Mouse (Mus musculus): ENCODE data around the gene C77080.

C77080 gene

GRCm38 (mm10) chr4:129261196-129261595, at the start of gene C77080:
Gene C77080 (minus strand): TSS chr4:129261404.
- no peak for DNase-seq

GRCm38 (mm10) chr4:129307936-129308335, 46.7 kb upstream of the C77080 start:
- no peak for DNase-seq

- DNase-seq: no peak
Observed at GRCm38 (mm10) chr4:129304306-129304705, 43.1 kb upstream of the C77080 start.

GRCm38 (mm10) chr4:129303816-129304215, 42.6 kb upstream of the C77080 start:
- no peak for DNase-seq

- no peak for DNase-seq
Observed at GRCm38 (mm10) chr4:129303401-129303800, 42.2 kb upstream of the C77080 start.

- no peak for DNase-seq
Observed at GRCm38 (mm10) chr4:129299121-129299520, 37.9 kb upstream of the C77080 start.

- DNase-seq: no peak
Observed at GRCm38 (mm10) chr4:129297724-129298123, 36.5 kb upstream of the C77080 start.

- no peak for DNase-seq
Observed at GRCm38 (mm10) chr4:129296066-129296465, 34.9 kb upstream of the C77080 start.

GRCm38 (mm10) chr4:129295188-129295587, 34.0 kb upstream of the C77080 start:
- DNase-seq: no peak

- DNase-seq: no peak
Observed at GRCm38 (mm10) chr4:129293702-129294101, 32.5 kb upstream of the C77080 start.

GRCm38 (mm10) chr4:129292831-129293230, 31.6 kb upstream of the C77080 start:
- DNase-seq: no peak

- DNase-seq: no peak
Observed at GRCm38 (mm10) chr4:129289671-129290070, 28.5 kb upstream of the C77080 start.

- no peak for DNase-seq
Observed at GRCm38 (mm10) chr4:129288067-129288466, 26.9 kb upstream of the C77080 start.

- DNase-seq: peak; percentile 24
Observed at GRCm38 (mm10) chr4:129287472-129287981, 26.3 kb upstream of the C77080 start, which contains the start of gene Sync. Gene Sync (plus strand): TSS chr4:129287617.

- no peak for DNase-seq
Observed at GRCm38 (mm10) chr4:129286683-129287471, 25.7 kb upstream of the C77080 start.

GRCm38 (mm10) chr4:129286001-129286682, 24.9 kb upstream of the C77080 start:
- DNase-seq: no peak

- no peak for DNase-seq
Observed at GRCm38 (mm10) chr4:129284685-129285084, 23.5 kb upstream of the C77080 start.

GRCm38 (mm10) chr4:129283226-129283625, 22.0 kb upstream of the C77080 start:
- DNase-seq: no peak

GRCm38 (mm10) chr4:129282786-129283185, 21.6 kb upstream of the C77080 start:
- no peak for DNase-seq

GRCm38 (mm10) chr4:129276453-129276865, 15.3 kb upstream of the C77080 start:
- DNase-seq: peak; percentile 98

- DNase-seq: peak; percentile 27
Observed at GRCm38 (mm10) chr4:129272756-129273046, 11.5 kb upstream of the C77080 start.

- DNase-seq: peak; percentile 27
Observed at GRCm38 (mm10) chr4:129271991-129272755, 11.0 kb upstream of the C77080 start.

GRCm38 (mm10) chr4:129268698-129269097, 7.5 kb upstream of the C77080 start:
- DNase-seq: no peak
